Mouse (Mus musculus) heart, adult 2 months (tissue): ENCODE data around the gene Tspan11.

ENCODE experiments used
- CTCF ChIP-seq: fragments of 200-600 bp; IDR thresholded peaks from 2 replicates; pipeline ENCODE4 v1.8.1; 2022; ENCODE audit warnings: antibody characterized with exemption, mild to moderate bottlenecking, moderate library complexity
- POLR2A ChIP-seq: fragments of 200-500 bp; IDR thresholded peaks from 2 replicates; pipeline ENCODE4 v1.6.1; 2011; ENCODE audit warnings: mild to moderate bottlenecking, low read depth, low read length, control low read depth; ENCODE audit not compliant: insufficient read depth

DNA sequence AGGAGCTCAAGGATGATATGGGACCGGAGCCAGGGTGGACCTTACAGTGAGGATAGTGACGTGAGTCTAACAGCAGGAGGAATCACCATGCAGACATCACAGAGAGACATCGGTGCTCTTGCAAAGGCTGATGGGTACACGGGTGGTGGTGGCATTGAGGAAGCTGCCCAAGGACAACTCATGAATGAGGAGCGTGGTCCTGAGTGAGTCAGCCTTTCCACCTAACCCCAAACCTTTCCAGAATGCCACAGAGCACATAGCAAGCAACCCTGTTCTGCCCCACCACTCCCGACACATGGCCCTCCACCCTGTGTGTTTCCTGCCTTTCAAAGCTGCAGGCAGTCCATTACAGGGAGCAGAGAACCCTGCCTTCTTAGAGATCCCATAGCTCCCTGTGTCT, 32.1 kb downstream of the Tspan11 start:
- TF ChIP-seq POLR2A (no peak), CTCF (no peak)
